Mouse (Mus musculus) bone marrow macrophage, adult 2 months (primary cell): ENCODE data around the gene Rnf215. TPM values are rescaled to one million over a fixed set of nuclear protein-coding genes. Genes with fewer than 3 reads are reported as not detected.

ENCODE experiments used
- H3K27ac ChIP-seq: 2 replicates; pipeline ENCODE4 v1.5.1; 2012; ENCODE audit warnings: low read depth, low read length; ENCODE audit not compliant: insufficient read depth
- H3K4me1 ChIP-seq: 2 replicates; pipeline ENCODE4 v1.6.1; 2012; ENCODE audit warnings: low read length; ENCODE audit not compliant: control insufficient read depth, insufficient read depth
- H3K4me3 ChIP-seq: 2 replicates; pipeline ENCODE4 v1.5.1; 2012; ENCODE audit warnings: mild to moderate bottlenecking, low read length, moderate library complexity; ENCODE audit not compliant: insufficient read depth
- CTCF ChIP-seq: IDR thresholded peaks from 2 replicates; pipeline ENCODE4 v1.5.1; 2012; ENCODE audit warnings: low read depth, mild to moderate bottlenecking, low read length, moderate library complexity
- POLR2A ChIP-seq: IDR thresholded peaks from 2 replicates; pipeline ENCODE4 v1.6.1; 2012; ENCODE audit warnings: mild to moderate bottlenecking, low read depth, low read length, borderline replicate concordance
- polyA plus RNA-seq: library from polyadenylated mRNA; stranded (reverse); fragments of >200 nt; gene quantifications from 2 replicates; pipeline ENCODE4 v1.2.4, GENCODE M21; 2012; ENCODE audit not compliant: missing spikeins, insufficient read depth, insufficient read length

The Rnf215 gene
- 15.4 and 21.2 TPM in 2 replicates for polyA plus RNA-seq

DNA sequence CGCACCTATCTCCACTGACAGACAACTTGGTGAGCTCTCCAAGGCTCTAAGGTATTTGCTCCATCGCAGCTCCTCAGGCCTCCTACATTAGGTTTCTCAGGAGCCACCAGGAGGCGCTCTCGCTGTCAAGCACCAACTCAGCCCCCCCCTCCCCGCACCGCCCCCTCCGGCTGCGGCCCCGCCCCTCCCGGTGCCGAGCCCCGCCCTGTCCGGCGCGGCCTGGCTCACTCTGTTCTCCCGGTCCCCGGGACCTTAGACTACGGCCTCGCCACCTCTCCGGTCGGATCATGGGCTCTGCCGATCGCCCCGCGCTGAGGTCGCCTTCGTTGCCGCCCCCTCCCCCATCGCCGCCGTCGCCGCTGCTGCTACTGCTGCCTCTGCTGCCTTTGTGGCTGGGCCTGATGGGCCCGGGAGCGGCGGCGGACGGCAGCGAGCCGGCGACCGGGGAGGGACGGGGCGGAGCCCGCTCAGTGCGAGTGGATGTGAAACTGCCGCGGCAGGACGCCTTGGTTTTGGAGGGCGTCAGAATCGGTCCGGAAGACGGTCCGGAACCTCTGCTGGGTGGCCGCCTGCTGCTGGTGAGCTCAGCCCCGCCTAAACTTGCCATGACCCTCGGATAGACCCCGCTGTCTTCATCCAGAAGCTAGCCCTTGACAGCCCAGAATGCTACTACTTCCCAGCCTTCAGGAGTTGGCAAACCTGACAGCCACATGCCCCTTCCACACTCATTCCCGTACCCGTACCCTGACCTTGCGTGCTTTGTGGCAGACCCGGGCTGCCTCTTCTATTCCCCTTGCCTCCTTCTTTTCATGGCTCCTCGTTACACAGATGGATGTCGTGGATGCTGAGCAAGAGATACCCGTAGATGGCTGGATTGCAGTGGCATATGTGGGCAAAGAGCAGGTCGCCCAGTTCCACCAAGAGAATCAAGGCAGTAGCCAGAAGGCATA lies at the start of gene Rnf215:
Gene Rnf215, plus strand, starts transcription at position 217 of the 950 bp plus-strand sequence.
- Histone ChIP-seq H3K27ac (peak within 1 kb of the TSS; percentile 44), H3K4me3 (peak within 1 kb of the TSS; percentile 79), H3K4me1 (0 out of 2 replicates have a peak, but pooled peaks cover 3% of the 10 kb centered on the region)
- TF ChIP-seq POLR2A (0 out of 2 replicates have a peak, but pooled peaks have one; percentile 53), CTCF (peak; percentile 68)

GRCm38 (mm10) chr11:4086246-4086645 lies 48.8 kb upstream of the Rnf215 start:
- no peak for TF ChIP-seq CTCF
- TF ChIP-seq POLR2A, result no peak

GRCm38 (mm10) chr11:4087267-4087666 lies 47.7 kb upstream of the Rnf215 start:
- Histone ChIP-seq H3K4me1 (no peaks in the 10 kb centered on the region), H3K4me3 (no peak overlapping the region), H3K27ac (no peak overlapping the region)
- no peak for TF ChIP-seq CTCF
- no peak for TF ChIP-seq POLR2A

More at GRCm38 (mm10) chr11:4086246-4086645, 48.8 kb upstream of the Rnf215 start:
- H3K27ac ChIP-seq, result no peak overlapping the region
- no peaks in the 10 kb centered on the region for H3K4me1 ChIP-seq
- no peak overlapping the region for H3K4me3 ChIP-seq

DNA sequence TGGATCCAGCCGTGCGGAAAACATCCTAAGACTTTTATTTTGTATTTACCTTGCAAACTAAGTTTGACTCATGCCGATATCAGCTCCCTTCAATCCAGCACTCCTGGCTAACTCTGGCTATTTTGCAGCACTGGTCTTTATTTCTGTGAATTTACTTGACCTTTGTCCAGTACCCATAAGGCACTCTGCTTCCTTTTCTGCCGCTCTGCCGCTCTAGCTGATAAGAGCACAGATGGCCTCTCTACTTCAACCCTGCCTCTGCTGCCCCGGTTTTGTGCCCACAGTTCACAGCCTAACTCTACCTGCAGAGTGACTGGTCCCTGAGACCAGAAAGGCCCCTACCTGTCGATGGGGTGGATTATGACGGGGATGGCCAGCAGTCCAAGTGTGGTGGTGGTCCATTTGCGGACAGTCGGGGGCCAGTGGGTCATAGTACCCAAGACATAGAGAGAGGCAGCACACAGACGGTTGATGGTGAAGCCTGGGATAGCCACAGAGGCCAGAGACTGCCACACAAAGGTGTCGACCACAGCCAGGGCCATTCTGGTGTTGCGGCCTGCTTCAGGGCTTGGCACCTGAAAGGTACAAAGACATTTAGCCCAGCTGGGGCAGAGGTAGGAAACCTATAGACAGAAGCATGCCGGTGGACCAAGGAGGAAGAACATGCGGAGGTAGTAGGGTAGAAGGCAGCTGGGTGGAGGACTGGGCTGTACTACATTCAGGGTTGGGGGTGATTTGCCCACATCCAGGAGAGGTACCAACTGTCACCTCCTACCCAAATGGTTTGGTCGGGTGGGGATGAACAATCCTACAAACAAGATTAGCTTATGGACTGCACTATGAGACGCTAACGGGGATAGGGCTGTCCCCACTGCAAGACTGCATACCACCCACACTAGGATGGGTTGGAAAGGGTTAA lies 41.3 kb upstream of the Rnf215 start:
- no peak overlapping the region for H3K27ac ChIP-seq
- peaks cover 9% of the 10 kb centered on the region for H3K4me1 ChIP-seq
- TF ChIP-seq POLR2A (no peak), CTCF (no peak)
- H3K4me3 ChIP-seq, result peak overlapping the region; percentile 81; the same call in 1 of the 2 replicates

DNA sequence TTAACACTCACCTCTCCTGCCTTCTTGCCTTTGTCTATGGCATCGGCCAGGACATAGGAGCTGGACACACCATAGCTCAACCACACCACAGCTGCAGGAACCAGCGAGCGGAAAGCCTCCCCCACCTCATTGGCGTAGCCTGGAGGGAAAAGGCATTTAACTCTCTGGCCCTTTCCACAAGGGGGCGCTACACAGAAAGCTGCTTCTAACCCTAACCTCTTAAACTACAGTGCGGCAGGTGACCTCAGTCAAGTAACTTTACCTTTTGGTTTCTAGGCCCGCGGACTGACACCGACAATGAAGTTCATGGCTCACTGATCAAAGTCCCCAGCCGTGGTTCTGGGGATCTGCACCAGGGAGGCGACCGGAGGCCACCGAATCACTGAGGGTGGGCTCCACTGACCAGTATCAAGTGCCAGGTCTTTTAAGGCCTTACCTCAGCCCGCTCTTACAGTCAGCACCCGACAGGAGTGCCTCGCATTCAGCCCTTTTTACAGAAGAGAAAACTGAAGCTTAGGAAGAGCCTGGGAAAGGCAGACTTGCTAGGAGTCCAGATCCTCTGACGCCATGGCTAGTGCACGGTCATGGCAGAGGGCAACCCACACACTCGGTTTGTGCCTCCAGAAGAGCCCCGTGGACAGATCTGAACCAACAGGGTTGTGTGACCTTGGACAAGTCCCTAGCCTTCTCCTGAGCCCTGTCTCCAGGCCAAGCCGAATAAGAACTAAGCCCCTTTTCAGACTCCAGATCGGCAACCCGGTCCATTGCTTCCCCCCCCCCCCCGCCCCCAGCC lies 40.4 kb upstream of the Rnf215 start:
- peak overlapping the region; percentile 81 for H3K4me3 ChIP-seq
- no peak overlapping the region for H3K27ac ChIP-seq
- TF ChIP-seq POLR2A, result no peak
- peak; percentile 95 for TF ChIP-seq CTCF
- H3K4me1 ChIP-seq, result peaks cover 9% of the 10 kb centered on the region

DNA sequence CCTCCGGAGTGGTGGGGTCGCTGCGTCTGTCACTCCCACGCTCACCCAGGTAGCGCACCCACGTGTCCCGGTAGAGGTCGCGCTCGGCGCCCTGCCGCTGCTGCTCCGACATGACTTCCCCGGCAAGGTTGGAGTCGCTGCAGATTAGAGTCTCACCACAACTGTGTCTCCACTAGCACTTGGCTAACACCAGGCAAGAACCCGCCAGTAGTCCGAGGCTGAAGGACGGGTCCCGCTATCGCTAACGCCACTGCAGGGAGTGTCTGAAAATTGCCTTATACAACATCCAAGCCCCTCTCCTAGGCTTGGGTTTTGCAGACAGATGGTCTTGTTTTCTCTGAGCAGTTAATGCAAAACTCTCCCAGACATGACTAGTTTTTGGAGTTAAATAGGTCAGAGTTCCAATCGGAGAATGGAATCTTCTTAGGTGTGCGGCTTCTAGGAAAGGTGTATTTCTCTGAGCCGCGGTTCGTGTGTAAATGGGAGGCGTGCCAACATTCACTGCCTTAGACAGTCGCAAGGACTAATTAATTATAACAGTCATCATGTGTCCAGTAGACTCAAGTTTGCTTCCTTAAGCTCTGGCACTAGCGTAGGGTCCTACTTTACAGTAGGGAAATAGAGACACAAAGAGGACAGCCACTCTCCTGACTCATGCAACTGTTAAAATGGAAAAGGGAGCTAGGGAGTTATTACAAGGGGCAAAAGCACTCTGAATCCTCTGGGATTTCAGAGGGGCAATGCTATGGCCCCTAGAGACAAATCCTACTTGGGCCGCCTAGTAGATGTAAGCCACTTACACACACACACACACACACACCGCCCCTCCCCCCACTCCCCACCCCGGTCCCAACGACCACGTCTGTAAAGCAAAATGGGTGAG lies 39.6 kb upstream of the Rnf215 start, which contains the start of gene Mtfp1:
Gene Mtfp1, minus strand, starts transcription at position 275 of the 883 bp plus-strand sequence.
- H3K4me3 ChIP-seq, result peak within 1 kb of the TSS; percentile 81
- TF ChIP-seq POLR2A (no peak), CTCF (no peak)
- H3K27ac ChIP-seq, result peak within 1 kb of the TSS; percentile 61
- H3K4me1 ChIP-seq, result peaks cover 9% of the 10 kb centered on the region

DNA sequence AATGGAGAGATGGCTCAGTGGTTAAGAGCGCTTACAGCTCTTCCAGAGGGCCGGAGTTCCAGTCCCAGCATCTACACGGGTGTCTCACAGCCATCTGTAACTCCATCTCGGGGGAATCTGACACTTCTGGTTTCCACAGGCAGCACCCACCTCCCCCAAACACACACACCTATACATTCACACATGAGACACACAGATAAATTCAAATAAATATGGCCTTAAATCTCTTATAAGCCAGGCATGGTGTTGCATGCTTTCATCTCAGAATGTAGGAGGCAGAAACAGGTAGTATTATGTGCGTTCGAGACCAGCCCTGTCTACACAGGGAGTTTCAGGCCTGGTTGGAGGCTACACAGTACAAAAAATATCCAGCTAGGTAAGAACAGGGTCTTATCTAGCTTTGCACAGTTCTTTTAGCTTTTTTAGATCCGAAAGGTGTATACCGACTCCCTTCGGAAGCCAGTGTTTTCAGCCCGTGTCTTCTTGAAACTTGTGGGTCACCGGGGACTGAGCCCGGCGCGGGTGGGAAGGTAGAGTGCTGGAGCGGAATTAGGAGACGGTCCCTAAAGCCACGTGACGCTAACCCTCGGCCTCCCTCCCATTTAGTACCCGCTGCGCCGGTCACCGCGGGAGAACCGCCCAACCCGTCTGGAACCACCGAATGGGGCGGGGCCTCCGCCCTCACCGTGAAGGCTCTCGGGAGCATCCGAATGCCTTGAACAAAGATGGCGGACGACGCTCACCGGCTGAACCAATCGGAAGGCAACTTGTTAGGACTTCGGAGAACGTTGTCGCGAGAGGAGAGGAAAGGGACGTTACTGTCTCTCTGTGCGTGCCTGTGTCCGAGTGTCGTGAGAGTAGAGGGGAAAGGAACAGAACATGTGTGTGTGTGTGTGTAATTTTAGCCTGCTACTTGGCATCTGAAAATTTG lies 38.7 kb upstream of the Rnf215 start:
- peak overlapping the region; percentile 61 for H3K27ac ChIP-seq
- peaks cover 9% of the 10 kb centered on the region for H3K4me1 ChIP-seq
- no peak for TF ChIP-seq CTCF
- no peak for TF ChIP-seq POLR2A
- peak overlapping the region; percentile 68 for H3K4me3 ChIP-seq

GRCm38 (mm10) chr11:4097091-4097621 lies 37.8 kb upstream of the Rnf215 start:
- Histone ChIP-seq H3K27ac (peak overlapping the region; percentile 60), H3K4me3 (peak overlapping the region; percentile 68), H3K4me1 (peaks cover 9% of the 10 kb centered on the region)
- TF ChIP-seq CTCF, result no peak
